Mouse (Mus musculus): Measurements from ENCODE around the gene Zfp14. TPM values are rescaled to one million over a fixed set of nuclear protein-coding genes. Genes with fewer than 3 reads are reported as not detected.

Zfp14 gene
- total and polyA plus RNA-seq, 3 experiments, result 0.25 to 0.39 TPM; not detected in 1

DNA sequence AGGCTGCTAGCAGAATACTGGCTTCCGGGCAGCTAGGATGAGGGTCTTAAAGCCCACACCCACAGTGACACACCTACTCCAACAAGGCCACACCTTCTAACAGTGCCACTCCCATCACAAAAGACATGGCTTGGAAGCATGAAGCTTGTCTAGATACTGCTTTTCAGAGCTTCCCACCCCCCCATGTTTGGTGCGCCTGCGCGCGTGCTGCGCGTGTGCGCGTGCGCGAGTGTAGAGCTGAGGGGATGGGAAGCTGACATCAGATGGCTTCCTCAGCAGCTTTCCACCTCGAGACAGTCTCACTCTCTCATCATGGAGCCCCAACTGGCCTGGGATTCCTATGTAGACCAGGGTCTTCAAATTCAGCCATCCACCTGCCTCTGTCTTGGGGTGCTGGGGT lies 16.8 kb downstream of the Zfp14 start:
- Histone ChIP-seq H3K79me2 (ENCODE audit: control insufficient read depth, insufficient read depth, low read length, poor library complexity) (no peaks in the 10 kb centered on the region), H3K4me3 (ENCODE audit: control insufficient read depth in 1 of 2, insufficient read depth in 1 of 2, low read depth in 2 of 2, low read length in 2 of 2) (no peak overlapping the region), H3K9me3 (replicated peaks; ENCODE audit: insufficient read depth, low read length) (no peaks in the 10 kb centered on the region), H3K27ac (ENCODE audit: control insufficient read depth, low read depth, low read length) (no peak overlapping the region), H3K9ac (ENCODE audit: control insufficient read depth, low read depth, low read length, poor library complexity, severe bottlenecking) (no peak overlapping the region), H3K36me3 (ENCODE audit: control insufficient read depth in 1 of 2, insufficient read depth in 2 of 2, low read length in 2 of 2) (peaks cover 0 to 2% of the 10 kb centered on the region in 2 experiments; a peak in 2 of 4 replicates), H3K4me1 (ENCODE audit: control insufficient read depth in 1 of 2, insufficient read depth in 2 of 2, low read length in 2 of 2) (peaks cover 0 to 3% of the 10 kb centered on the region in 2 experiments; a peak in 1 of 4 replicates), H3K27me3 (ENCODE audit: control insufficient read depth in 1 of 2, insufficient read depth in 2 of 2, low read length in 2 of 2) (no peaks in the 10 kb centered on the region)
- no peak for DNase-seq (ENCODE audit: low read depth, low spot score)
- no peak for TF ChIP-seq JUND (IDR thresholded peaks at IDR 0.05; ENCODE audit: low read depth, low read length)
- no peak for TF ChIP-seq TBP (IDR thresholded peaks at IDR 0.05; ENCODE audit: low read depth, low read length)
- no peak for TF ChIP-seq TAL1 (IDR thresholded peaks at IDR 0.05; ENCODE audit: low read length)
- no peak for TF ChIP-seq E2F4 (IDR thresholded peaks at IDR 0.05; ENCODE audit: borderline replicate concordance, low read depth, low read length)
- no peak for TF ChIP-seq MAFK (IDR thresholded peaks at IDR 0.05; ENCODE audit: borderline replicate concordance, low read depth, low read length)
- no peak for TF ChIP-seq ZNF384 (IDR thresholded peaks at IDR 0.05; ENCODE audit: low read depth, low read length)
- TF ChIP-seq POLR2AphosphoS5 (IDR thresholded peaks at IDR 0.05; ENCODE audit: borderline replicate concordance, low read depth, low read length), result no peak
- no peak for TF ChIP-seq EP300 (IDR thresholded peaks at IDR 0.05; ENCODE audit: low read depth in 1 of 2, low read length in 2 of 2)
- TF ChIP-seq ELF1 (IDR thresholded peaks at IDR 0.05; ENCODE audit: low read depth, low read length), result no peak
- no peak for TF ChIP-seq MYC (IDR thresholded peaks at IDR 0.05; ENCODE audit: low read depth, low read length)
- TF ChIP-seq BHLHE40 (IDR thresholded peaks at IDR 0.05; ENCODE audit: borderline replicate concordance, low read depth, low read length), result no peak
- TF ChIP-seq GABPA (IDR thresholded peaks at IDR 0.05; ENCODE audit: low read depth, low read length), result no peak
- no peak for TF ChIP-seq SMC3 (IDR thresholded peaks at IDR 0.05; ENCODE audit: low read depth, low read length)

DNA sequence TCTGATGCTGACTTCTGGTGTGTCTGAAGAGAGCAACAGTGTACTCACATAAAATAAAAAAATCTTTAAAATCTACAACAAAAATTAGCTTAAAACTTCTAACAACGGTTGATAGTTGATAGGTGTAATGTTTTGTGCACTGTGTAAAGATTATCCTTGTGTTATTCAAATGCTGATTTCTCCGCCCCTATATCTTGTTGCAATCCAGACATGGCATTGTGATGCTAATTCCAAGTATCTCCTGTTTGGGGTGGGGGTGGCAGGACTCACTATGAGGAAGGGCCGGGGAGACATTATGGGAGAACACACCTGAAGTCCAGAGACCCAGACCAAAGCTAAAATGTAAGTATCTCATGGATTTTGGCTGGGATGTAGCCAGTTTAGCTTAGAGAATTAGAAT lies 19.8 kb downstream of the Zfp14 start:
- Histone ChIP-seq H3K9me3 (replicated peaks; ENCODE audit: insufficient read depth, low read length) (no peaks in the 10 kb centered on the region), H3K79me2 (ENCODE audit: control insufficient read depth, insufficient read depth, low read length, poor library complexity) (no peaks in the 10 kb centered on the region), H3K27me3 (ENCODE audit: control insufficient read depth in 1 of 2, insufficient read depth in 2 of 2, low read length in 2 of 2) (no peaks in the 10 kb centered on the region), H3K9ac (ENCODE audit: control insufficient read depth, low read depth, low read length, poor library complexity, severe bottlenecking) (no peak overlapping the region), H3K4me3 (ENCODE audit: control insufficient read depth in 1 of 2, insufficient read depth in 1 of 2, low read depth in 2 of 2, low read length in 2 of 2) (no peak overlapping the region), H3K27ac (ENCODE audit: control insufficient read depth, low read depth, low read length) (no peak overlapping the region), H3K4me1 (ENCODE audit: control insufficient read depth in 1 of 2, insufficient read depth in 2 of 2, low read length in 2 of 2) (peaks cover 0 to 3% of the 10 kb centered on the region in 2 experiments; a peak in 1 of 4 replicates), H3K36me3 (ENCODE audit: control insufficient read depth in 1 of 2, insufficient read depth in 2 of 2, low read length in 2 of 2) (peaks cover 0 to 2% of the 10 kb centered on the region in 2 experiments; a peak in 2 of 4 replicates)
- TF ChIP-seq SMC3 (IDR thresholded peaks at IDR 0.05; ENCODE audit: low read depth, low read length) (no peak), JUND (IDR thresholded peaks at IDR 0.05; ENCODE audit: low read depth, low read length) (no peak), MAFK (IDR thresholded peaks at IDR 0.05; ENCODE audit: borderline replicate concordance, low read depth, low read length) (no peak), ELF1 (IDR thresholded peaks at IDR 0.05; ENCODE audit: low read depth, low read length) (no peak), MYC (IDR thresholded peaks at IDR 0.05; ENCODE audit: low read depth, low read length) (no peak), RAD21 (IDR thresholded peaks at IDR 0.05; ENCODE audit: low read depth, low read length) (no peak), ZKSCAN1 (IDR thresholded peaks at IDR 0.05; ENCODE audit: low read depth, low read length) (no peak), TAL1 (IDR thresholded peaks at IDR 0.05; ENCODE audit: low read length) (no peak), CHD2 (IDR thresholded peaks at IDR 0.05; ENCODE audit: low read length) (no peak)
- no peak for DNase-seq (ENCODE audit: low read depth, low spot score)

Data from MEL (cell line).